Mouse (Mus musculus): Measurements from ENCODE around the gene Prn. TPM values are rescaled to one million over a fixed set of nuclear protein-coding genes. Genes with fewer than 3 reads are reported as not detected.

The Prn gene
- polyA plus RNA-seq, 1 experiment from 2014 or later = not detected

- ATAC-seq = no peak
- no peaks in the 10 kb centered on the region for H3K27me3 ChIP-seq (replicated peaks; ENCODE audit: control insufficient read depth, insufficient read depth, low read length)
- no peak overlapping the region for H3K4me2 ChIP-seq (replicated peaks; ENCODE audit: low read depth)
- no peak for TF ChIP-seq CTCF (IDR thresholded peaks at IDR 0.05; ENCODE audit: low read depth)
- no peak overlapping the region for H3K4me3 ChIP-seq (ENCODE audit: low read depth, low read length)
- H3K4me1 ChIP-seq (replicated peaks; ENCODE audit: control insufficient read depth, insufficient read depth, low read length) = no peaks in the 10 kb centered on the region
- no peaks in the 10 kb centered on the region for H3K36me3 ChIP-seq (ENCODE audit: control insufficient read depth, insufficient read depth)
- no peak overlapping the region for H3K9ac ChIP-seq (ENCODE audit: low read depth, low read length)
- no peaks in the 10 kb centered on the region for H3K9me3 ChIP-seq (ENCODE audit: control insufficient read depth)
- WGBS = 61% methylated on average over 1 of the region's 1 CpGs
- H3K27ac ChIP-seq (ENCODE audit: low read depth, low read length) = no peak overlapping the region
Observed at GRCm38 (mm10) chr2:131873376-131873775, 36.4 kb upstream of the Prn start.

DNA sequence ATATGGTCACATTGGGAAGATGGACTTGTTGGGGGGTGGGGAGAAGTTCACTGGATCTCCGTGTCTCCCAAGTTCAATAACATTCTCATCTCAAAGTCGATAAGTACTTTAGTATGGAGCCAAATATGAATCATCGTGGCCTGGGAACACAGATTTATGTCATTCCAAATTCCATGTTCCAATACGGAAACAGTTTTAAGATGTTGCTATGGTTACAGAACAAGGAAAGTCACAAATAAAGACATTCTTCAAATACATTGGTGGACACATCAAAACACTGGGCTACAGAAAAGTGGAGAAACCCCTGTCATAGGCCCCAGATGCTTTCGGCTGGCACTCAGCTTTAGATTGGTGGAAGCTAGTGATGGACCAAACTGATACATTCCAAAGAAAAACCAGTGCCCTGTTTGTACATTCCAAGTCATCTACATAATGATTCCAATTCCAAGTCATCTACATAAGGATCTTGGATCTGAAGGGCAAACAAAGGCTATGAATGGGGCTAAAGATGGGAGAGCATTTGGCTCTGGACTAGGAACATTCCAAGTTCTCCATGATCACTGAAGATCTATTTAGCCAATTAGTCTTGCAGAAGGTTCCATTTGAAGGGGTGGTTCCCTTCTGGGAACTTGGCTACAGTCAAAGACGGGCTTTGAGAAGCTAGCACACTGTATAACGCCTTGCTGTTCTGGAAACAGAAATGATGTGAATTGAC, 33.0 kb upstream of the Prn start:
- no peaks in the 10 kb centered on the region for H3K27me3 ChIP-seq (replicated peaks; ENCODE audit: control insufficient read depth, insufficient read depth, low read length)
- no peaks in the 10 kb centered on the region for H3K9me3 ChIP-seq (ENCODE audit: control insufficient read depth)
- H3K9ac ChIP-seq (ENCODE audit: low read depth, low read length) = no peak overlapping the region
- no peak overlapping the region for H3K27ac ChIP-seq (ENCODE audit: low read depth, low read length)
- H3K4me3 ChIP-seq (ENCODE audit: low read depth, low read length) = no peak overlapping the region
- H3K4me1 ChIP-seq (replicated peaks; ENCODE audit: control insufficient read depth, insufficient read depth, low read length) = no peaks in the 10 kb centered on the region
- H3K4me2 ChIP-seq (replicated peaks; ENCODE audit: low read depth) = no peak overlapping the region
- ATAC-seq = no peak
- no peaks in the 10 kb centered on the region for H3K36me3 ChIP-seq (ENCODE audit: control insufficient read depth, insufficient read depth)
- no peak for TF ChIP-seq CTCF (IDR thresholded peaks at IDR 0.05; ENCODE audit: low read depth)
- 80% methylated on average over 7 of the region's 7 CpGs for WGBS

GRCm38 (mm10) chr2:131881766-131882165, 28.0 kb upstream of the Prn start:
- no peak overlapping the region for H3K4me3 ChIP-seq (ENCODE audit: low read depth, low read length)
- ATAC-seq = 0 out of 2 replicates have a peak, but pooled peaks have one; percentile 33
- 48% methylated on average over 4 of the region's 4 CpGs for WGBS

GRCm38 (mm10) chr2:131883136-131883535, 26.6 kb upstream of the Prn start:
- no peak overlapping the region for H3K9ac ChIP-seq (ENCODE audit: low read depth, low read length)
- no peaks in the 10 kb centered on the region for H3K4me1 ChIP-seq (replicated peaks; ENCODE audit: control insufficient read depth, insufficient read depth, low read length)
- TF ChIP-seq CTCF (IDR thresholded peaks at IDR 0.05; ENCODE audit: low read depth) = no peak
- 63% methylated on average over 2 of the region's 2 CpGs for WGBS
- ATAC-seq = no peak
- no peak overlapping the region for H3K4me3 ChIP-seq (ENCODE audit: low read depth, low read length)
- no peaks in the 10 kb centered on the region for H3K9me3 ChIP-seq (ENCODE audit: control insufficient read depth)
- H3K27ac ChIP-seq (ENCODE audit: low read depth, low read length) = no peak overlapping the region
- 0 out of 2 replicates have a peak, but pooled peaks cover 4% of the 10 kb centered on the region for H3K27me3 ChIP-seq (replicated peaks; ENCODE audit: control insufficient read depth, insufficient read depth, low read length)
- H3K36me3 ChIP-seq (ENCODE audit: control insufficient read depth, insufficient read depth) = no peaks in the 10 kb centered on the region
- H3K4me2 ChIP-seq (replicated peaks; ENCODE audit: low read depth) = no peak overlapping the region

More at GRCm38 (mm10) chr2:131881766-131882165, 28.0 kb upstream of the Prn start:
- H3K27ac ChIP-seq (ENCODE audit: low read depth, low read length) = no peak overlapping the region
- no peaks in the 10 kb centered on the region for H3K4me1 ChIP-seq (replicated peaks; ENCODE audit: control insufficient read depth, insufficient read depth, low read length)
- no peaks in the 10 kb centered on the region for H3K36me3 ChIP-seq (ENCODE audit: control insufficient read depth, insufficient read depth)
- H3K4me2 ChIP-seq (replicated peaks; ENCODE audit: low read depth) = peak overlapping the region; percentile 13; the same call in 1 of the 2 replicates
- 0 out of 2 replicates have a peak, but pooled peaks cover 4% of the 10 kb centered on the region for H3K27me3 ChIP-seq (replicated peaks; ENCODE audit: control insufficient read depth, insufficient read depth, low read length)
- TF ChIP-seq CTCF (IDR thresholded peaks at IDR 0.05; ENCODE audit: low read depth) = no peak
- H3K9ac ChIP-seq (ENCODE audit: low read depth, low read length) = no peak overlapping the region
- H3K9me3 ChIP-seq (ENCODE audit: control insufficient read depth) = no peaks in the 10 kb centered on the region

DNA sequence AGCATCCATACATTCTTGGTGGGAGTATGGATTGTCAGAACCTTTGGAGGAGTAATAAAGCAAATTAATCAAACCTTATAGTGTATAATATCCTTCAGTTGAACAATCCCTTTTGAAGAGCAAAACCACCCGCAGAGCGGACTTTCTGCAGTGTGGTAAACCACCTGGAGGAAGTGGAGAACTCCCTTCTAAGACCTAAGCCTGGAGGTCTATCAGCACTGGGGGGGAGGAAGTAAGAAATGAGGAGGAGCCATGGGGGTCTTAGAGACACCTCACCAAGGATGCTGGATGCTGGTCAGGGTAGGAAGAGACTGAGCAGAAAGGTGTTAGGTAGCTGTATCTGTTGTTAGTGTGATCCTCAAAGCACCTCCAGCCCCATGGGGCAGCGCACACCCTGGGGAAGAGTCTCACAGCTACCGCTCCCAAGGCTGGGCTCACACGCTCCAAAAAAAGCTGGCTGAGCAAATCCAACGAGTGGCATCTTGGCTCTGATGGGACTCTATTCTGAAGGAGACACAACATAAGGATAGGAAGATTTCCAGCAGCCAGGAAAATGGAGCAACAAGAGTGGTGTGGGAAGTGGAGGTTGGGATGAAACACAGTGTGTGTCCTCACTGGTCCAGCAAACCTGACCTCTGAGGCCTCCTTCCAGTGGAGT, 23.1 kb upstream of the Prn start:
- Histone ChIP-seq H3K9me3 (ENCODE audit: control insufficient read depth) (no peaks in the 10 kb centered on the region), H3K4me2 (replicated peaks; ENCODE audit: low read depth) (no peak overlapping the region), H3K36me3 (ENCODE audit: control insufficient read depth, insufficient read depth) (no peaks in the 10 kb centered on the region), H3K27ac (ENCODE audit: low read depth, low read length) (no peak overlapping the region), H3K4me1 (replicated peaks; ENCODE audit: control insufficient read depth, insufficient read depth, low read length) (no peaks in the 10 kb centered on the region), H3K9ac (ENCODE audit: low read depth, low read length) (no peak overlapping the region), H3K27me3 (replicated peaks; ENCODE audit: control insufficient read depth, insufficient read depth, low read length) (0 out of 2 replicates have a peak, but pooled peaks cover 4% of the 10 kb centered on the region), H3K4me3 (ENCODE audit: low read depth, low read length) (no peak overlapping the region)
- WGBS = 82% methylated on average over 6 of the region's 6 CpGs
- no peak for ATAC-seq
- no peak for TF ChIP-seq CTCF (IDR thresholded peaks at IDR 0.05; ENCODE audit: low read depth)

DNA sequence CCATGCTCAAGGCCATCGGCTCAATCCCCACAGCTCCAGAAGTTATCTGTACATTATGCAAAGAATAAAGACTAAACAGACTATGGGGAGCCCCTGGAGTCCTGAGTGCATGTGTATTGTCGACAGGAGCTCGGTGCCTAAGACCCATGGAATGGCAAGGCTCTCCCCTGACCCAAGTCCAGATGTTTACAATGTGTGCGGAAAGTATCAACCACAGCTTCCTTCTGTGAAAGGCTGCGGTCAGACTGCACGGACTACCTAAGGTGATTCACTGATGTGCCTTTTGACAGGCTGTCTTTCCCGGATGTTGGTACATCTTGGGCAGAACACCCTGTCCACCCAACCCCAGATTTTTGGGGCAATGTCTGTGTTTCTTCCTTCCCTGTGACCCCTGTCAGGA, 21.5 kb upstream of the Prn start:
- no peak overlapping the region for H3K27ac ChIP-seq (ENCODE audit: low read depth, low read length)
- 0 out of 2 replicates have a peak, but pooled peaks cover 4% of the 10 kb centered on the region for H3K27me3 ChIP-seq (replicated peaks; ENCODE audit: control insufficient read depth, insufficient read depth, low read length)
- H3K36me3 ChIP-seq (ENCODE audit: control insufficient read depth, insufficient read depth) = no peaks in the 10 kb centered on the region

More for the DNA sequence above, 21.5 kb upstream of the Prn start:
- Histone ChIP-seq H3K4me3 (ENCODE audit: low read depth, low read length) (no peak overlapping the region), H3K4me2 (replicated peaks; ENCODE audit: low read depth) (no peak overlapping the region), H3K9me3 (ENCODE audit: control insufficient read depth) (no peaks in the 10 kb centered on the region), H3K9ac (ENCODE audit: low read depth, low read length) (no peak overlapping the region), H3K4me1 (replicated peaks; ENCODE audit: control insufficient read depth, insufficient read depth, low read length) (no peaks in the 10 kb centered on the region)
- no peak for ATAC-seq
- WGBS = 60% methylated on average over 7 of the region's 7 CpGs
- TF ChIP-seq CTCF (IDR thresholded peaks at IDR 0.05; ENCODE audit: low read depth) = no peak

Measured in intestine, postnatal 0 days (tissue).